Mouse (Mus musculus): ENCODE measurements around the gene BC034090. TPM values are rescaled to one million over a fixed set of nuclear protein-coding genes. Genes with fewer than 3 reads are reported as not detected.

BC034090 gene
- polyA plus RNA-seq, 1 experiment: 4.9 TPM

GRCm38 (mm10) chr1:155215066-155215764, 29.0 kb downstream of the BC034090 start:
- TF ChIP-seq CEBPB (IDR thresholded peaks at IDR 0.05; ENCODE audit: low read depth) (peak; percentile 53), USF1 (IDR thresholded peaks at IDR 0.05; ENCODE audit: low read depth) (no peak), CTCF (IDR thresholded peaks at IDR 0.05; ENCODE audit: control insufficient read depth, insufficient read depth, insufficient read length) (no peak), FOSL1 (IDR thresholded peaks at IDR 0.05; ENCODE audit: insufficient read depth, low read length, poor library complexity, severe bottlenecking) (no peak), MAX (IDR thresholded peaks at IDR 0.05) (peak; percentile 13), MYOG (IDR thresholded peaks at IDR 0.05; ENCODE audit: control insufficient read depth, extremely low read depth, insufficient read length) (no peak), MYOD1 (IDR thresholded peaks at IDR 0.05; ENCODE audit: control insufficient read depth, insufficient read length, low read depth) (peak; percentile 84)
- no peaks in the 10 kb centered on the region for H3K79me3 ChIP-seq (ENCODE audit: low read depth)
- no peak overlapping the region for H3ac ChIP-seq (ENCODE audit: control insufficient read depth, insufficient read length, low read depth)
- H3K79me2 ChIP-seq (ENCODE audit: control insufficient read depth, insufficient read depth): no peaks in the 10 kb centered on the region
- H3K36me3 ChIP-seq (ENCODE audit: control insufficient read depth, insufficient read depth): no peaks in the 10 kb centered on the region
- H3K27me3 ChIP-seq (ENCODE audit: control insufficient read depth, insufficient read depth, insufficient read length): no peaks in the 10 kb centered on the region
- no peak overlapping the region for H3K4me3 ChIP-seq (ENCODE audit: insufficient read depth, poor library complexity, severe bottlenecking)

GRCm38 (mm10) chr1:155213912-155214311, 30.3 kb downstream of the BC034090 start:
- Histone ChIP-seq H3K27me3 (ENCODE audit: control insufficient read depth, insufficient read depth, insufficient read length) (no peaks in the 10 kb centered on the region), H3K36me3 (ENCODE audit: control insufficient read depth, insufficient read depth) (no peaks in the 10 kb centered on the region), H3ac (ENCODE audit: control insufficient read depth, insufficient read length, low read depth) (no peak overlapping the region), H3K79me2 (ENCODE audit: control insufficient read depth, insufficient read depth) (no peaks in the 10 kb centered on the region), H3K4me3 (ENCODE audit: insufficient read depth, poor library complexity, severe bottlenecking) (no peak overlapping the region), H3K79me3 (ENCODE audit: low read depth) (no peaks in the 10 kb centered on the region)
- TF ChIP-seq MYOD1 (IDR thresholded peaks at IDR 0.05; ENCODE audit: control insufficient read depth, insufficient read length, low read depth) (no peak), USF1 (IDR thresholded peaks at IDR 0.05; ENCODE audit: low read depth) (no peak), CTCF (IDR thresholded peaks at IDR 0.05; ENCODE audit: control insufficient read depth, insufficient read depth, insufficient read length) (no peak), FOSL1 (IDR thresholded peaks at IDR 0.05; ENCODE audit: insufficient read depth, low read length, poor library complexity, severe bottlenecking) (no peak), MYOG (IDR thresholded peaks at IDR 0.05; ENCODE audit: control insufficient read depth, extremely low read depth, insufficient read length) (no peak), MAX (IDR thresholded peaks at IDR 0.05) (no peak), CEBPB (IDR thresholded peaks at IDR 0.05; ENCODE audit: low read depth) (no peak)

- Histone ChIP-seq H3K27me3 (ENCODE audit: control insufficient read depth, insufficient read depth, insufficient read length) (no peaks in the 10 kb centered on the region), H3ac (ENCODE audit: control insufficient read depth, insufficient read length, low read depth) (no peak overlapping the region), H3K36me3 (ENCODE audit: control insufficient read depth, insufficient read depth) (no peaks in the 10 kb centered on the region), H3K79me2 (ENCODE audit: control insufficient read depth, insufficient read depth) (no peaks in the 10 kb centered on the region), H3K79me3 (ENCODE audit: low read depth) (no peaks in the 10 kb centered on the region), H3K4me3 (ENCODE audit: insufficient read depth, poor library complexity, severe bottlenecking) (no peak overlapping the region)
- no peak for TF ChIP-seq CTCF (IDR thresholded peaks at IDR 0.05; ENCODE audit: control insufficient read depth, insufficient read depth, insufficient read length)
- TF ChIP-seq USF1 (IDR thresholded peaks at IDR 0.05; ENCODE audit: low read depth): no peak
- no peak for TF ChIP-seq FOSL1 (IDR thresholded peaks at IDR 0.05; ENCODE audit: insufficient read depth, low read length, poor library complexity, severe bottlenecking)
- TF ChIP-seq MAX (IDR thresholded peaks at IDR 0.05): no peak
- no peak for TF ChIP-seq CEBPB (IDR thresholded peaks at IDR 0.05; ENCODE audit: low read depth)
- no peak for TF ChIP-seq MYOG (IDR thresholded peaks at IDR 0.05; ENCODE audit: control insufficient read depth, extremely low read depth, insufficient read length)
- TF ChIP-seq MYOD1 (IDR thresholded peaks at IDR 0.05; ENCODE audit: control insufficient read depth, insufficient read length, low read depth): no peak
Measured at GRCm38 (mm10) chr1:155212936-155213774, 31.1 kb downstream of the BC034090 start.

- Histone ChIP-seq H3K79me2 (ENCODE audit: control insufficient read depth, insufficient read depth) (no peaks in the 10 kb centered on the region), H3K27me3 (ENCODE audit: control insufficient read depth, insufficient read depth, insufficient read length) (no peaks in the 10 kb centered on the region), H3ac (ENCODE audit: control insufficient read depth, insufficient read length, low read depth) (no peak overlapping the region), H3K4me3 (ENCODE audit: insufficient read depth, poor library complexity, severe bottlenecking) (no peak overlapping the region), H3K79me3 (ENCODE audit: low read depth) (no peaks in the 10 kb centered on the region), H3K36me3 (ENCODE audit: control insufficient read depth, insufficient read depth) (no peaks in the 10 kb centered on the region)
- TF ChIP-seq CTCF (IDR thresholded peaks at IDR 0.05; ENCODE audit: control insufficient read depth, insufficient read depth, insufficient read length) (no peak), MAX (IDR thresholded peaks at IDR 0.05) (no peak), MYOG (IDR thresholded peaks at IDR 0.05; ENCODE audit: control insufficient read depth, extremely low read depth, insufficient read length) (no peak), CEBPB (IDR thresholded peaks at IDR 0.05; ENCODE audit: low read depth) (no peak)
Measured at GRCm38 (mm10) chr1:155212493-155212892, 31.8 kb downstream of the BC034090 start.

GRCm38 (mm10) chr1:155212081-155212480, 32.2 kb downstream of the BC034090 start:
- TF ChIP-seq FOSL1 (IDR thresholded peaks at IDR 0.05; ENCODE audit: insufficient read depth, low read length, poor library complexity, severe bottlenecking) (no peak), CEBPB (IDR thresholded peaks at IDR 0.05; ENCODE audit: low read depth) (no peak), MYOD1 (IDR thresholded peaks at IDR 0.05; ENCODE audit: control insufficient read depth, insufficient read length, low read depth) (no peak), CTCF (IDR thresholded peaks at IDR 0.05; ENCODE audit: control insufficient read depth, insufficient read depth, insufficient read length) (no peak), USF1 (IDR thresholded peaks at IDR 0.05; ENCODE audit: low read depth) (no peak), MYOG (IDR thresholded peaks at IDR 0.05; ENCODE audit: control insufficient read depth, extremely low read depth, insufficient read length) (no peak), MAX (IDR thresholded peaks at IDR 0.05) (no peak)
- H3K36me3 ChIP-seq (ENCODE audit: control insufficient read depth, insufficient read depth): no peaks in the 10 kb centered on the region
- no peaks in the 10 kb centered on the region for H3K27me3 ChIP-seq (ENCODE audit: control insufficient read depth, insufficient read depth, insufficient read length)
- H3K4me3 ChIP-seq (ENCODE audit: insufficient read depth, poor library complexity, severe bottlenecking): no peak overlapping the region
- no peaks in the 10 kb centered on the region for H3K79me3 ChIP-seq (ENCODE audit: low read depth)
- no peak overlapping the region for H3ac ChIP-seq (ENCODE audit: control insufficient read depth, insufficient read length, low read depth)
- H3K79me2 ChIP-seq (ENCODE audit: control insufficient read depth, insufficient read depth): no peaks in the 10 kb centered on the region

All from C2C12 (cell line).